Mouse (Mus musculus): ENCODE data around the gene Srp68.

The Srp68 gene

GRCm38 (mm10) chr11:116210696-116211095 lies 63.3 kb downstream of the Srp68 start:
- no peak for DNase-seq (ENCODE audit: low read depth in 2 of 2, low spot score in 2 of 2)

GRCm38 (mm10) chr11:116209257-116209656 lies 64.8 kb downstream of the Srp68 start:
- no peak for DNase-seq (ENCODE audit: low read depth in 2 of 2, low spot score in 2 of 2)

- no peak for DNase-seq (ENCODE audit: low read depth in 2 of 2, low spot score in 2 of 2)
These were observed 65.4 kb downstream of the Srp68 start for GRCm38 (mm10) chr11:116208660-116209059.

GRCm38 (mm10) chr11:116206678-116207077 lies 67.3 kb downstream of the Srp68 start:
- no peak for DNase-seq (ENCODE audit: low read depth in 2 of 2, low spot score in 2 of 2)

GRCm38 (mm10) chr11:116203150-116203549 lies 70.9 kb downstream of the Srp68 start:
- no peak for DNase-seq (ENCODE audit: low read depth in 2 of 2, low spot score in 2 of 2)

GRCm38 (mm10) chr11:116201151-116201550 lies 72.9 kb downstream of the Srp68 start:
- no peak for DNase-seq (ENCODE audit: low read depth in 2 of 2, low spot score in 2 of 2)

- peak; percentile 76 to 89 for DNase-seq (ENCODE audit: low read depth in 2 of 2, low spot score in 2 of 2)
These were observed 75.1 kb downstream of the Srp68 start, which contains the start of the genes Ten1 and Acox1 for GRCm38 (mm10) chr11:116198639-116199531. Gene Ten1 (plus strand): TSS chr11:116198855. Gene Acox1 (minus strand): TSS chr11:116199045.

- DNase-seq (ENCODE audit: low read depth in 2 of 2, low spot score in 2 of 2): peak in 1 of 2 experiments; percentile 7
These were observed 75.9 kb downstream of the Srp68 start for GRCm38 (mm10) chr11:116198132-116198531.

GRCm38 (mm10) chr11:116197584-116197906 lies 76.5 kb downstream of the Srp68 start:
- DNase-seq (ENCODE audit: low read depth in 2 of 2, low spot score in 2 of 2): no peak

- no peak for DNase-seq (ENCODE audit: low read depth in 2 of 2, low spot score in 2 of 2)
These were observed 77.0 kb downstream of the Srp68 start for GRCm38 (mm10) chr11:116196866-116197583.

- DNase-seq (ENCODE audit: low read depth in 2 of 2, low spot score in 2 of 2): no peak
These were observed 77.7 kb downstream of the Srp68 start for GRCm38 (mm10) chr11:116196336-116196735.

GRCm38 (mm10) chr11:116195252-116195651 lies 78.8 kb downstream of the Srp68 start:
- no peak for DNase-seq (ENCODE audit: low read depth in 2 of 2, low spot score in 2 of 2)
